Mouse (Mus musculus): ENCODE results near the gene Dap.

GRCm38 (mm10) chr15:31224135-31224761, at the start of gene Dap:
- no peak for TF ChIP-seq CTCF (IDR thresholded peaks at IDR 0.05; ENCODE audit: extremely low read depth, insufficient read depth, insufficient read length, insufficient replicate concordance)
- TF ChIP-seq POLR2A (IDR thresholded peaks at IDR 0.05; ENCODE audit: low read depth, low read length), result no peak

Data from spleen, adult 2 months (tissue).